Mouse (Mus musculus) left cerebral cortex, adult 6 months (tissue): ENCODE results near the gene Gm20219. TPM values are rescaled to one million over a fixed set of nuclear protein-coding genes. Genes with fewer than 3 reads are reported as not detected.

Experiments
- long read RNA-seq, 2 experiments: library from polyadenylated mRNA; unstranded; transcript quantifications; one replicate each; pipeline ENCODE4 v2.0.0; 2019 to 2020
- polyA plus RNA-seq: library from polyadenylated mRNA; unstranded; fragments of <200 nt; fragmentation: Nextera tagmentation; gene quantifications from 2 replicates; pipeline ENCODE4 v1.2.3, GENCODE M21; 2021

Gm20219 gene
- polyA plus RNA-seq: not detected in 2 replicates
- long read RNA-seq, experiment 1, partial matches to known transcripts: 0 of 1 reads
- long read RNA-seq, experiment 1, other reads (novel, unspliced or antisense): 1 of 1 reads
- long read RNA-seq, experiment 2: 0 reads

GRCm38 (mm10) chr17:56554122-56554551 lies at the start of gene Gm20219:
TSS of gene Gm20219 (minus strand) at chr17:56554387.

GRCm38 (mm10) chr17:56584257-56585130 lies 30.3 kb upstream of the Gm20219 start, which contains the start of the genes Safb2 and Safb:
TSS of gene Safb2 (minus strand) at chr17:56584585.
TSS of gene Safb (plus strand) at chr17:56584825.

GRCm38 (mm10) chr17:56512310-56512709 lies 41.9 kb downstream of the Gm20219 start, which contains the start of gene Znrf4:
TSS of gene Znrf4 (minus strand) at chr17:56512431.

Other genes with a start within 250 kb of the Gm20219 start
- 19.2 and 22.4 TPM in 2 replicates for gene Kdm4b, start 228.3 kb downstream of the Gm20219 start, polyA plus RNA-seq
- gene Ptprs, start 77.9 kb downstream of the Gm20219 start, polyA plus RNA-seq: 125 and 188 TPM in 2 replicates
- gene Znrf4, start 42.0 kb downstream of the Gm20219 start, polyA plus RNA-seq: not detected in 2 replicates
- 12.8 and 17.3 TPM in 2 replicates for gene Safb2, start 30.2 kb upstream of the Gm20219 start, polyA plus RNA-seq
- 36.0 and 38.2 TPM in 2 replicates for gene Safb, start 30.4 kb upstream of the Gm20219 start, polyA plus RNA-seq
- gene 2410015M20Rik, start 55.4 kb upstream of the Gm20219 start, polyA plus RNA-seq: 448 and 559 TPM in 2 replicates
- gene Rpl36, start 59.0 kb upstream of the Gm20219 start, polyA plus RNA-seq: 1,951 and 2,168 TPM in 2 replicates
- 24.7 and 30.3 TPM in 2 replicates for gene Lonp1, start 72.5 kb upstream of the Gm20219 start, polyA plus RNA-seq
- gene Catsperd, start 73.8 kb upstream of the Gm20219 start, polyA plus RNA-seq: 0.15 and 0.34 TPM in 2 replicates
- gene Ranbp3, start 118.9 kb upstream of the Gm20219 start, polyA plus RNA-seq: 43.8 and 58.2 TPM in 2 replicates
- gene Ndufa11, start 163.4 kb upstream of the Gm20219 start, polyA plus RNA-seq: 982 and 1,143 TPM in 2 replicates
- gene Vmac, start 163.6 kb upstream of the Gm20219 start, polyA plus RNA-seq: 9.5 and 9.6 TPM in 2 replicates
- gene Nrtn, start 203.1 kb upstream of the Gm20219 start, polyA plus RNA-seq: 3.3 and 6.1 TPM in 2 replicates
- gene Dus3l, start 210.4 kb upstream of the Gm20219 start, polyA plus RNA-seq: 24.7 and 26.8 TPM in 2 replicates
- 0.29 TPM in 1 of 2 replicates, not detected in the other for gene Prr22, start 215.9 kb upstream of the Gm20219 start, polyA plus RNA-seq